Mouse (Mus musculus) MEL (cell line): Measurements from ENCODE around the gene Tnf. TPM values are rescaled to one million over a fixed set of nuclear protein-coding genes. Genes with fewer than 3 reads are reported as not detected.

Experiments
- DNase-seq: peaks from one replicate; pipeline ENCODE4 v3.0.0; 2011; ENCODE audit warnings: low read depth, low spot score
- H3K27ac ChIP-seq: 2 replicates; pipeline ENCODE4 v1.5.1; 2012; ENCODE audit warnings: low read depth, mild to moderate bottlenecking, control low read depth, low read length, moderate library complexity; ENCODE audit not compliant: control insufficient read depth
- H3K27me3 ChIP-seq, 2 experiments: fragments of 150-350 bp in 1 of 2; sonication (generic) in 1 of 2; 2 replicates each; pipeline ENCODE4 v1.6.1; 2012; ENCODE audit warnings: low read length in 2 of 2, mild to moderate bottlenecking in 2 of 2, improper control_type of control experiment in 1 of 2, moderate library complexity in 1 of 2; ENCODE audit not compliant: insufficient read depth in 2 of 2, control insufficient read depth in 1 of 2
- H3K36me3 ChIP-seq, 2 experiments: 2 replicates each; pipeline ENCODE4 v1.6.1; 2012 to 2014; ENCODE audit warnings: low read length in 2 of 2, improper control_type of control experiment in 1 of 2, inconsistent platforms in 1 of 2, mild to moderate bottlenecking in 1 of 2; ENCODE audit not compliant: insufficient read depth in 2 of 2, control insufficient read depth in 1 of 2
- H3K4me1 ChIP-seq, 2 experiments: fragments of 150-350 bp in 1 of 2; sonication (generic) in 1 of 2; 2 replicates each; pipeline ENCODE4 v1.6.1; 2012; ENCODE audit warnings: low read length in 2 of 2, improper control_type of control experiment in 1 of 2, mild to moderate bottlenecking in 1 of 2; ENCODE audit not compliant: insufficient read depth in 2 of 2, control insufficient read depth in 1 of 2
- H3K4me3 ChIP-seq, 2 experiments: fragments of 150-350 bp in 1 of 2; sonication (generic) in 1 of 2; 2 replicates each; pipeline ENCODE4 v1.5.1; 2012; ENCODE audit warnings: low read depth in 2 of 2, low read length in 2 of 2, mild to moderate bottlenecking in 2 of 2, moderate library complexity in 2 of 2, control low read depth in 1 of 2, improper control_type of control experiment in 1 of 2; ENCODE audit not compliant: control insufficient read depth in 1 of 2, insufficient read depth in 1 of 2
- H3K79me2 ChIP-seq: 2 replicates; pipeline ENCODE4 v1.6.1; 2012; ENCODE audit warnings: mild to moderate bottlenecking, low read length, moderate library complexity; ENCODE audit not compliant: control insufficient read depth, poor library complexity, insufficient read depth
- H3K9ac ChIP-seq: 2 replicates; pipeline ENCODE4 v1.6.1; 2012; ENCODE audit warnings: low read depth, mild to moderate bottlenecking, control low read depth, low read length, moderate library complexity; ENCODE audit not compliant: control insufficient read depth, poor library complexity, severe bottlenecking
- H3K9me3 ChIP-seq: fragments of 150-350 bp; sonication (generic); replicated peaks from 2 replicates; pipeline ENCODE4 v1.6.1; 2012; ENCODE audit warnings: mild to moderate bottlenecking, low read length, improper control_type of control experiment, moderate library complexity; ENCODE audit not compliant: insufficient read depth
- BHLHE40 ChIP-seq: IDR thresholded peaks from 2 replicates; pipeline ENCODE4 v1.6.1; 2012; ENCODE audit warnings: low read depth, mild to moderate bottlenecking, inconsistent platforms, low read length, improper control_type of control experiment, borderline replicate concordance
- CHD1 ChIP-seq: IDR thresholded peaks from 2 replicates; pipeline ENCODE4 v1.6.1; 2012; ENCODE audit warnings: low read depth, mild to moderate bottlenecking, inconsistent platforms, low read length, improper control_type of control experiment
- CHD2 ChIP-seq: IDR thresholded peaks from 2 replicates; pipeline ENCODE4 v1.6.1; 2011; ENCODE audit warnings: low read length, improper control_type of control experiment
- E2F4 ChIP-seq: IDR thresholded peaks from 2 replicates; pipeline ENCODE4 v1.6.1; 2011; ENCODE audit warnings: low read depth, low read length, improper control_type of control experiment, borderline replicate concordance
- ELF1 ChIP-seq: IDR thresholded peaks from 2 replicates; pipeline ENCODE4 v1.6.1; 2014; ENCODE audit warnings: low read depth, mild to moderate bottlenecking, inconsistent platforms, low read length, improper control_type of control experiment, moderate library complexity
- ETS1 ChIP-seq: IDR thresholded peaks from 2 replicates; pipeline ENCODE4 v1.6.1; 2012; ENCODE audit warnings: low read depth, mild to moderate bottlenecking, inconsistent platforms, low read length, improper control_type of control experiment, moderate library complexity
- GABPA ChIP-seq: IDR thresholded peaks from 2 replicates; pipeline ENCODE4 v1.6.1; 2012; ENCODE audit warnings: low read depth, mild to moderate bottlenecking, inconsistent platforms, low read length, improper control_type of control experiment, moderate library complexity
- GATA1 ChIP-seq: IDR thresholded peaks from 2 replicates; pipeline ENCODE4 v1.6.1; 2011; ENCODE audit warnings: low read depth, low read length, improper control_type of control experiment
- HCFC1 ChIP-seq: IDR thresholded peaks from 2 replicates; pipeline ENCODE4 v1.6.1; 2012; ENCODE audit warnings: low read depth, mild to moderate bottlenecking, inconsistent platforms, low read length, improper control_type of control experiment, moderate library complexity
- KAT2A ChIP-seq: conservative IDR thresholded peaks from 2 replicates; pipeline ENCODE4 v1.6.1; 2012; ENCODE audit warnings: low read depth, low read length, improper control_type of control experiment, inconsistent platforms
- MAFK ChIP-seq: IDR thresholded peaks from 2 replicates; pipeline ENCODE4 v1.6.1; 2011; ENCODE audit warnings: low read depth, mild to moderate bottlenecking, low read length, improper control_type of control experiment, borderline replicate concordance
- MAX ChIP-seq: IDR thresholded peaks from 2 replicates; pipeline ENCODE4 v1.6.1; 2011; ENCODE audit warnings: low read length, improper control_type of control experiment
- MAZ ChIP-seq: IDR thresholded peaks from 2 replicates; pipeline ENCODE4 v1.6.1; 2012; ENCODE audit warnings: low read depth, mild to moderate bottlenecking, inconsistent platforms, low read length, improper control_type of control experiment
- MEF2A ChIP-seq: IDR thresholded peaks from 2 replicates; pipeline ENCODE4 v1.6.1; 2014; ENCODE audit warnings: low read depth, mild to moderate bottlenecking, inconsistent platforms, low read length, improper control_type of control experiment; ENCODE audit not compliant: poor library complexity, insufficient replicate concordance, severe bottlenecking; ENCODE audit errors: extremely low read depth
- MXI1 ChIP-seq: IDR thresholded peaks from 2 replicates; pipeline ENCODE4 v1.6.1; 2011; ENCODE audit warnings: mild to moderate bottlenecking, low read depth, low read length, improper control_type of control experiment
- MYB ChIP-seq: IDR thresholded peaks from 2 replicates; pipeline ENCODE4 v1.6.1; 2011; ENCODE audit warnings: mild to moderate bottlenecking, low read depth, low read length, improper control_type of control experiment
- MYC ChIP-seq: IDR thresholded peaks from 2 replicates; pipeline ENCODE4 v1.6.1; 2011; ENCODE audit warnings: low read depth, mild to moderate bottlenecking, low read length, improper control_type of control experiment, moderate library complexity
- NELFE ChIP-seq: IDR thresholded peaks from 2 replicates; pipeline ENCODE4 v1.6.1; 2011; ENCODE audit warnings: low read depth, low read length, improper control_type of control experiment
- NRF1 ChIP-seq: IDR thresholded peaks from 2 replicates; pipeline ENCODE4 v1.6.1; 2014; ENCODE audit warnings: low read depth, mild to moderate bottlenecking, inconsistent platforms, low read length, improper control_type of control experiment, moderate library complexity; ENCODE audit not compliant: poor library complexity, insufficient read depth, severe bottlenecking
- POLR2A ChIP-seq, 2 experiments: IDR thresholded peaks; 2 replicates each; pipeline ENCODE4 v1.6.1; 2011 to 2012; ENCODE audit warnings: low read length in 2 of 2, mild to moderate bottlenecking in 2 of 2, control low read depth in 1 of 2, improper control_type of control experiment in 1 of 2, low read depth in 1 of 2, moderate library complexity in 1 of 2; ENCODE audit not compliant: control insufficient read depth in 1 of 2, insufficient read depth in 1 of 2, poor library complexity in 1 of 2
- POLR2AphosphoS5 ChIP-seq: IDR thresholded peaks from 2 replicates; pipeline ENCODE4 v1.6.1; 2012; ENCODE audit warnings: low read depth, borderline replicate concordance, mild to moderate bottlenecking, inconsistent platforms, low read length, moderate library complexity, mixed read lengths
- RAD21 ChIP-seq: IDR thresholded peaks from 2 replicates; pipeline ENCODE4 v1.6.1; 2011; ENCODE audit warnings: mild to moderate bottlenecking, low read depth, low read length, improper control_type of control experiment
- RCOR1 ChIP-seq: IDR thresholded peaks from 2 replicates; pipeline ENCODE4 v1.6.1; 2012; ENCODE audit warnings: low read depth, mild to moderate bottlenecking, inconsistent platforms, low read length, improper control_type of control experiment
- SIN3A ChIP-seq: IDR thresholded peaks from 2 replicates; pipeline ENCODE4 v1.6.1; 2012; ENCODE audit warnings: low read length, improper control_type of control experiment, inconsistent platforms
- SMC3 ChIP-seq: IDR thresholded peaks from 2 replicates; pipeline ENCODE4 v1.6.1; 2011; ENCODE audit warnings: low read depth, low read length, improper control_type of control experiment
- TBP ChIP-seq: IDR thresholded peaks from 2 replicates; pipeline ENCODE4 v1.8.0; 2011; ENCODE audit warnings: low read depth, low read length, improper control_type of control experiment
- TCF12 ChIP-seq: IDR thresholded peaks from 2 replicates; pipeline ENCODE4 v1.6.1; 2014; ENCODE audit warnings: low read depth, mild to moderate bottlenecking, inconsistent platforms, low read length, improper control_type of control experiment, moderate library complexity
- UBTF ChIP-seq: IDR thresholded peaks from 2 replicates; pipeline ENCODE4 v1.6.1; 2012; ENCODE audit warnings: low read depth, mild to moderate bottlenecking, inconsistent platforms, low read length, improper control_type of control experiment, moderate library complexity, borderline replicate concordance; ENCODE audit not compliant: insufficient read depth
- USF1 ChIP-seq: IDR thresholded peaks from 2 replicates; pipeline ENCODE4 v1.6.1; 2014; ENCODE audit warnings: low read depth, mild to moderate bottlenecking, inconsistent platforms, low read length, improper control_type of control experiment, moderate library complexity
- USF2 ChIP-seq, 2 experiments: IDR thresholded peaks; 2 replicates each; pipeline ENCODE4 v1.6.1; 2011 to 2012; ENCODE audit warnings: improper control_type of control experiment in 2 of 2, low read length in 2 of 2, borderline replicate concordance in 1 of 2, inconsistent platforms in 1 of 2, low read depth in 1 of 2, mild to moderate bottlenecking in 1 of 2; ENCODE audit not compliant: insufficient read depth in 1 of 2
- ZC3H11A ChIP-seq: IDR thresholded peaks from 2 replicates; pipeline ENCODE4 v1.6.1; 2012; ENCODE audit warnings: low read depth, mild to moderate bottlenecking, inconsistent platforms, low read length, improper control_type of control experiment
- ZKSCAN1 ChIP-seq: IDR thresholded peaks from 2 replicates; pipeline ENCODE4 v1.6.1; 2012; ENCODE audit warnings: low read depth, mild to moderate bottlenecking, inconsistent platforms, low read length, improper control_type of control experiment, moderate library complexity
- ZMIZ1 ChIP-seq: IDR thresholded peaks from 2 replicates; pipeline ENCODE4 v1.6.1; 2012; ENCODE audit warnings: low read depth, mild to moderate bottlenecking, inconsistent platforms, low read length, improper control_type of control experiment, moderate library complexity
- ZNF384 ChIP-seq: IDR thresholded peaks from 2 replicates; pipeline ENCODE4 v1.6.1; 2012; ENCODE audit warnings: low read depth, mild to moderate bottlenecking, inconsistent platforms, low read length, improper control_type of control experiment
- polyA plus RNA-seq, 2 experiments: library from polyadenylated mRNA; stranded (reverse) in 1 of 2; unstranded in 1 of 2; fragments of >175 nt in 1 of 2; fragments of >200 nt in 1 of 2; gene quantifications; 2 replicates each; pipeline versions ENCODE4 v1.2.1 to v1.2.4; 2012; ENCODE audit warnings: low replicate concordance in 2 of 2, low read depth in 1 of 2; ENCODE audit not compliant: insufficient read length in 2 of 2, insufficient read depth in 1 of 2, missing spikeins in 1 of 2
- total RNA-seq: library from RNA; depleted of rRNA; stranded (reverse); fragments of 300-350 nt; gene quantifications from 2 replicates; pipeline ENCODE4 v1.2.3, GENCODE M21; 2012; rRNA removed

The Tnf gene
- total RNA-seq, result 0.95 and 1.2 TPM in 2 replicates
- polyA plus RNA-seq, result 1 to 10 TPM in 1 of 2 experiments, not detected in 1; 2.0 TPM

- no peaks in the 10 kb centered on the region for H3K27me3 ChIP-seq
- H3K27ac ChIP-seq, result peak within 1 kb of the TSS; percentile 45
These were observed at the start of gene Tnf for GRCm38 (mm10) chr17:35201787-35202186. Gene Tnf (minus strand): TSS chr17:35202007.

DNA sequence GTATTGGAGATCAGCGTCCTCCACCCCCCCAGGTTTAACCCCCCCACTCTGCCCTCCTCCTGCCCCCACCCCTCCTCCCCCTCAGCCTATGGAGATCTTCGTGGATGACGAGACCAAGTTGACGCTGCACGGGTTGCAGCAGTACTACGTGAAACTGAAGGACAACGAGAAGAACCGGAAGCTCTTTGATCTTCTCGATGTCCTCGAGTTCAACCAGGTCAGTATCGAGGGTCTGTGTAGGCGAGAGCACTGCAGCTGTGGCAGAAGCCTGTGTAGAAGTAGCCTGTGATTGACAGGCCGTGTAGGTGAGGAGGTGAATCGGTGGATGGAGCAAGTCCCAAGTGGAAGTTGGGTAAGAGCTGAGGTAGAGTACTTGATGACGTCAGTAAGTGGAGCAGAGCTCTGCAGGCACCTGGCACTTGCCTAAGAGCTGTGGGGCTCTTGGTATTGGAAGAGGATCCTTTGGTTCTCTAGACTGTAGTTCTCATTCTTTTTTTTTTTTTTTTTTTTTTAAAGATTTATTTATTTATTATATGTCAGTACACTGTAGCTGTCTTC, 49.4 kb upstream of the Tnf start:
- H3K79me2 ChIP-seq, result peaks cover 12% of the 10 kb centered on the region; the same call in 1 of the 2 replicates
- H3K27me3 ChIP-seq, result no peaks in the 10 kb centered on the region
- no peak for DNase-seq
- no peak for TF ChIP-seq TCF12
- TF ChIP-seq CHD2, result no peak
- no peak for TF ChIP-seq MEF2A
- 0 out of 2 replicates have a peak, but pooled peaks have one; percentile 3 for TF ChIP-seq ZMIZ1
- no peak for TF ChIP-seq SIN3A
- 0 out of 2 replicates have a peak, but pooled peaks have one; percentile 30 for TF ChIP-seq POLR2AphosphoS5
- no peak for TF ChIP-seq ZKSCAN1
- H3K9ac ChIP-seq, result no peak overlapping the region
- H3K4me1 ChIP-seq, result no peaks in the 10 kb centered on the region
- no peaks in the 10 kb centered on the region for H3K9me3 ChIP-seq
- no peak overlapping the region for H3K4me3 ChIP-seq
- peaks cover 0 to 29% of the 10 kb centered on the region in 2 experiments; a peak in 2 of 4 replicates for H3K36me3 ChIP-seq
- H3K27ac ChIP-seq, result no peak overlapping the region

More at GRCm38 (mm10) chr17:35201787-35202186, at the start of gene Tnf:
- H3K4me1 ChIP-seq, result peaks cover 5 to 15% of the 10 kb centered on the region in 2 experiments; a peak in 3 of 4 replicates
- TF ChIP-seq GATA1 (no peak), USF2 (IDR thresholded peaks at IDR 0.05; ENCODE audit: borderline replicate concordance in 1 of 2, insufficient read depth in 1 of 2, low read depth in 1 of 2, low read length in 2 of 2) (no peak), MAZ (no peak), ZMIZ1 (peak; percentile 93), SIN3A (no peak), KAT2A (no peak), UBTF (no peak), HCFC1 (no peak; the same call in 1 of the 2 replicates), E2F4 (no peak), RAD21 (no peak), TBP (peak; percentile 94), POLR2A (IDR thresholded peaks at IDR 0.05; ENCODE audit: control insufficient read depth in 1 of 2, insufficient read depth in 1 of 2, low read depth in 1 of 2, low read length in 2 of 2, poor library complexity in 1 of 2) (peak; percentile 63 to 90; a peak in 3 of 4 replicates), RCOR1 (no peak), MAX (no peak), ZC3H11A (no peak), ETS1 (no peak), POLR2AphosphoS5 (no peak), NRF1 (no peak), ELF1 (no peak), NELFE (peak; percentile 69), BHLHE40 (no peak), CHD1 (no peak), TCF12 (no peak), MAFK (no peak), GABPA (no peak), CHD2 (no peak), SMC3 (no peak), MXI1 (no peak), ZNF384 (no peak), USF1 (no peak), MYC (no peak), MYB (no peak), MEF2A (no peak)
- peaks cover 0 to 8% of the 10 kb centered on the region in 2 experiments; a peak in 2 of 4 replicates for H3K36me3 ChIP-seq
- DNase-seq, result peak; percentile 70
- peak within 1 kb of the TSS; percentile 48 to 61 for H3K4me3 ChIP-seq
- no peaks in the 10 kb centered on the region for H3K79me2 ChIP-seq
- peak within 1 kb of the TSS; percentile 56 for H3K9ac ChIP-seq
- H3K9me3 ChIP-seq, result no peaks in the 10 kb centered on the region
